Mouse (Mus musculus): ENCODE data around the gene Ush1c.

The Ush1c gene

GRCm38 (mm10) chr7:46238346-46238745, at the start of gene Ush1c:
Ush1c (minus strand) TSS chr7:46238503.
- no peak for DNase-seq

GRCm38 (mm10) chr7:46287051-46287450, 48.7 kb upstream of the Ush1c start:
- DNase-seq = no peak

- no peak for DNase-seq
Measured at GRCm38 (mm10) chr7:46286391-46286790, 48.1 kb upstream of the Ush1c start.

GRCm38 (mm10) chr7:46285161-46285839, 47.0 kb upstream of the Ush1c start:
- DNase-seq = no peak

GRCm38 (mm10) chr7:46283681-46284080, 45.4 kb upstream of the Ush1c start:
- peak; percentile 30 for DNase-seq

- no peak for DNase-seq
Measured at GRCm38 (mm10) chr7:46282276-46282675, 44.0 kb upstream of the Ush1c start.

GRCm38 (mm10) chr7:46280896-46281295, 42.6 kb upstream of the Ush1c start:
- DNase-seq = no peak

- peak; percentile 77 for DNase-seq
Measured at GRCm38 (mm10) chr7:46279946-46280345, 41.6 kb upstream of the Ush1c start.

GRCm38 (mm10) chr7:46276156-46276555, 37.9 kb upstream of the Ush1c start:
- DNase-seq = no peak

GRCm38 (mm10) chr7:46251841-46252240, 13.5 kb upstream of the Ush1c start:
- DNase-seq = no peak

GRCm38 (mm10) chr7:46247606-46248005, 9.3 kb upstream of the Ush1c start:
- no peak for DNase-seq

- DNase-seq = no peak
Measured at GRCm38 (mm10) chr7:46246876-46247275, 8.6 kb upstream of the Ush1c start.

GRCm38 (mm10) chr7:46240696-46241095, 2.4 kb upstream of the Ush1c start, which contains the start of gene Otog:
Otog (plus strand) TSS chr7:46240987.
- no peak for DNase-seq

- DNase-seq = no peak
Measured at GRCm38 (mm10) chr7:46240091-46240490, 1.8 kb upstream of the Ush1c start.

- no peak for DNase-seq
Measured at GRCm38 (mm10) chr7:46237192-46237591, 1.1 kb downstream of the Ush1c start.

- no peak for DNase-seq
Measured at GRCm38 (mm10) chr7:46236363-46236762, 1.9 kb downstream of the Ush1c start.

- DNase-seq = no peak
Measured at GRCm38 (mm10) chr7:46235948-46236347, 2.4 kb downstream of the Ush1c start.

- peak; percentile 74 for DNase-seq
Measured at GRCm38 (mm10) chr7:46226936-46227335, 11.4 kb downstream of the Ush1c start.

- peak; percentile 74 for DNase-seq
Measured at GRCm38 (mm10) chr7:46226253-46226652, 12.1 kb downstream of the Ush1c start.

- DNase-seq = no peak
Measured at GRCm38 (mm10) chr7:46220591-46221129, 17.6 kb downstream of the Ush1c start.

- no peak for DNase-seq
Measured at GRCm38 (mm10) chr7:46218415-46218814, 19.9 kb downstream of the Ush1c start.

GRCm38 (mm10) chr7:46216481-46216880, 21.8 kb downstream of the Ush1c start:
- no peak for DNase-seq

- no peak for DNase-seq
Measured at GRCm38 (mm10) chr7:46210276-46210675, 28.0 kb downstream of the Ush1c start.

- DNase-seq = peak; percentile 44
Measured at GRCm38 (mm10) chr7:46208131-46208530, 30.2 kb downstream of the Ush1c start.

- no peak for DNase-seq
Measured at GRCm38 (mm10) chr7:46204775-46205174, 33.5 kb downstream of the Ush1c start.
